Mouse (Mus musculus): ENCODE data around the gene Pigs.

Gene Pigs

GRCm38 (mm10) chr11:78341702-78342101, 13.5 kb downstream of the Pigs start:
- DNase-seq, result no peak

GRCm38 (mm10) chr11:78343381-78344327, 15.4 kb downstream of the Pigs start, which contains the start of gene Unc119:
TSS of gene Unc119 (plus strand) at chr11:78343482.
- DNase-seq, result peak; percentile 89

- DNase-seq, result peak; percentile 79
Measured at GRCm38 (mm10) chr11:78344328-78344889, 16.2 kb downstream of the Pigs start.

- peak; percentile 48 for DNase-seq
Measured at GRCm38 (mm10) chr11:78344890-78345715, 16.9 kb downstream of the Pigs start.

GRCm38 (mm10) chr11:78345801-78346200, 17.6 kb downstream of the Pigs start:
- peak; percentile 36 for DNase-seq

GRCm38 (mm10) chr11:78346326-78347069, 18.3 kb downstream of the Pigs start:
- no peak for DNase-seq

- DNase-seq, result peak; percentile 83
Measured at GRCm38 (mm10) chr11:78347070-78347754, 19.0 kb downstream of the Pigs start.

- DNase-seq, result no peak
Measured at GRCm38 (mm10) chr11:78347908-78348307, 19.7 kb downstream of the Pigs start.

- DNase-seq, result no peak
Measured at GRCm38 (mm10) chr11:78348474-78348873, 20.3 kb downstream of the Pigs start.

- DNase-seq, result no peak
Measured at GRCm38 (mm10) chr11:78349441-78350358, 21.5 kb downstream of the Pigs start.

- DNase-seq, result no peak
Measured at GRCm38 (mm10) chr11:78353081-78353480, 24.9 kb downstream of the Pigs start.

- DNase-seq, result no peak
Measured at GRCm38 (mm10) chr11:78354905-78355304, 26.7 kb downstream of the Pigs start.

- DNase-seq, result peak; percentile 74
Measured at GRCm38 (mm10) chr11:78355471-78356238, 27.4 kb downstream of the Pigs start.

- DNase-seq, result peak; percentile 64
Measured at GRCm38 (mm10) chr11:78358330-78359007, 30.3 kb downstream of the Pigs start.

- DNase-seq, result peak; percentile 84
Measured at GRCm38 (mm10) chr11:78360125-78360788, 32.0 kb downstream of the Pigs start.

GRCm38 (mm10) chr11:78360789-78361131, 32.5 kb downstream of the Pigs start:
- DNase-seq, result no peak

- DNase-seq, result no peak
Measured at GRCm38 (mm10) chr11:78363309-78364007, 35.2 kb downstream of the Pigs start.

GRCm38 (mm10) chr11:78364103-78364502, 35.9 kb downstream of the Pigs start:
- no peak for DNase-seq

Measured in liver (tissue).